Mouse (Mus musculus): Measurements from ENCODE around the gene Otop1.

DNA sequence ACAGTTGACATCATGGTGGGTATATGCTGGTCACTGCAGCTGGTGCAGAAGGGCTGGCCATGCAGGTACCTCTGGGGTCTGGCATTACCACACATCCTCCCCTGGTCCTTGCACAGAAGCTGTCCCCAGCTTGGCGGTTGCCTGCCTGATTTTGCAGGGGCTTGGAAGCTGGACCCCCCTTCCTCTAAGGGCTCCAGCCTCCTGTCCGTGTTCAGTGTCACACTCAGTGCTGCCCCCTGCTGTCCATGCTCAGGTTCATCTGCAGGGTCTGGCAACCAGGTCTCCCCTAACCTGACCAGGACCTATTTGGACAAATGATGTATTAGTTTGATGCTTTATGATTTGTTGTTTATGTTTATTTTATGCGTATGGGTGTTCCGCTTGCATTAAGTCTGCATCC is 40.4 kb upstream of the Otop1 start:
- TF ChIP-seq NELFE (IDR thresholded peaks at IDR 0.05; ENCODE audit: low read depth, low read length) (no peak), POLR2A (IDR thresholded peaks at IDR 0.05; ENCODE audit: low read depth, low read length) (no peak), USF1 (IDR thresholded peaks at IDR 0.05; ENCODE audit: low read depth, low read length) (no peak), BHLHE40 (IDR thresholded peaks at IDR 0.05; ENCODE audit: low read depth, low read length) (no peak), CTCF (conservative IDR thresholded peaks at IDR 0.05 in 1 of 2, IDR thresholded peaks at IDR 0.05 in 1 of 2; ENCODE audit: low read depth in 2 of 2, low read length in 2 of 2) (peak; percentile 42 to 61; a peak in 3 of 4 replicates), KAT2A (IDR thresholded peaks at IDR 0.05; ENCODE audit: insufficient replicate concordance, low read length) (no peak), GABPA (IDR thresholded peaks at IDR 0.05; ENCODE audit: insufficient replicate concordance, low read depth, low read length) (no peak)

Data from CH12.LX (cell line).